Mouse (Mus musculus): ENCODE measurements around the gene Ifna7. TPM values are rescaled to one million over a fixed set of nuclear protein-coding genes. Genes with fewer than 3 reads are reported as not detected.

The Ifna7 gene
- polyA plus RNA-seq, 1 experiment from 2014 or later, result not detected

DNA sequence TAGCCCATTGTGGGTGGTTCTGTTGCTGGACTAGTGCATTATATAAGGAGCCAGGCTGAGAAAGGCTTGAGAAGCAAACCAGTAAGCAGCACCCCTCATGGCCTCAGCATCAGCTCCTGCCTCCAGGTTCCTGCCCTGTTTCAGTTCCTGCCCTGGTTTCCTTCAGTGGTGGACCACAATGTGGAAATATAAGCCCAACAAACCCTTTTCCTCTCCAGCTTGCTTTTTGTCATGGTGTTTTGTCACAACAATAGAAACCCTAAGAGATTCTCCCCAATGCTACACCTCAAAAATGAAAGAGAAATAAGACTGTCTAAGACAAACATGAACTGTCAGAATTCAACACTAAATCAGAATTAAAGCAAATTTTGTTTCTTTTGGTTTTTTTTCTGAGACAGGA lies 43.2 kb downstream of the Ifna7 start:
- no peak overlapping the region for H3K27ac ChIP-seq (ENCODE audit: low read depth, low read length)
- H3K9me3 ChIP-seq (ENCODE audit: control insufficient read depth, low read length), result no peaks in the 10 kb centered on the region
- H3K4me3 ChIP-seq (ENCODE audit: low read depth, low read length), result no peak overlapping the region
- H3K27me3 ChIP-seq (replicated peaks; ENCODE audit: control insufficient read depth, insufficient read depth, low read length), result no peaks in the 10 kb centered on the region
- no peak for ATAC-seq (replicated peaks; ENCODE audit: low FRiP score)
- H3K4me2 ChIP-seq, result no peak overlapping the region
- H3K9ac ChIP-seq (ENCODE audit: low read depth, low read length), result no peak overlapping the region
- H3K4me1 ChIP-seq (replicated peaks; ENCODE audit: control insufficient read depth, insufficient read depth, low read length), result no peaks in the 10 kb centered on the region
- DNase-seq (ENCODE audit: low spot score), result no peak
- H3K36me3 ChIP-seq (ENCODE audit: control insufficient read depth, insufficient read depth, low read length), result no peaks in the 10 kb centered on the region

DNA sequence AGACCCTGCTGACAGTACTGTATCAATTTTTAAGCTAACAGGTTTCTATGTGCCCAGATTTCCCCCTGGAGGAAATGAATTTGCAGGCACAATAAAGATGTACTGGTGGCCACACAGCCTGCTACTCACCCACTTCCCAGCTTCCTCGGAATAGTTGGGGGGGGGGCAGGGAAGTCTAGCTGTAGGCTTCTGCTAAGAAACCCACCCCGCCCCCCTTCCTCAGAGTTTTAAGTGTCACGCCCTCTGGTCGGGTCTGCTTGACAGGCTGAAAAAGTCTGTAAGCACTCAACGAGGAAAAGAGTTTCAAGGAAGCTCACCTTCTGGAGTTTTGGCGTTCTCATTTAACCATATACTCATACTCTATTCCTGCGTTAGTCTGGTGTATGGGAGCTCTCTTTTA lies 47.3 kb downstream of the Ifna7 start:
- no peak for DNase-seq (ENCODE audit: low spot score)
- no peak overlapping the region for H3K4me3 ChIP-seq (ENCODE audit: low read depth, low read length)
- H3K9me3 ChIP-seq (ENCODE audit: control insufficient read depth, low read length), result no peaks in the 10 kb centered on the region
- no peaks in the 10 kb centered on the region for H3K36me3 ChIP-seq (ENCODE audit: control insufficient read depth, insufficient read depth, low read length)
- no peaks in the 10 kb centered on the region for H3K27me3 ChIP-seq (replicated peaks; ENCODE audit: control insufficient read depth, insufficient read depth, low read length)
- ATAC-seq (replicated peaks; ENCODE audit: low FRiP score), result no peak
- H3K27ac ChIP-seq (ENCODE audit: low read depth, low read length), result no peak overlapping the region
- 8% methylated on average over 7 of the region's 7 CpGs for WGBS
- no peaks in the 10 kb centered on the region for H3K4me1 ChIP-seq (replicated peaks; ENCODE audit: control insufficient read depth, insufficient read depth, low read length)
- H3K4me2 ChIP-seq, result no peak overlapping the region
- no peak overlapping the region for H3K9ac ChIP-seq (ENCODE audit: low read depth, low read length)

DNA sequence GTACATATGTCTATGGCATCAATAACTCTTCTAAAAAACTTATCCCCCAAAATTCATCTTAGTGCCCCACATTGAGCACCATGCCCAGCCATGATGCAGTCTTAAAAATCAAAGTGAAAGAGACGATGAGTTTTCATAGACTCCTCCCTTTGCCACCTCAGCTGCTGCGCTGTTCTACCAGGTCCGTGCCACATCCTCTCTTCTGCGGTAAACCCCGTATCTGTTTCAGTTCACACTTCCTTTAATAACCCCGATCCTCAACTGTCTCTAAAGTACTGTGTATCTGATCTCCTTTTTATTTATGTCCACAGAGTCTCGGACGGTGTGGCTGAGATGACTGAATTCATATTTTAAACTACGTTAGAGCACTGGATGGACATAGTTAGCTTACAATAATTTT lies 48.6 kb downstream of the Ifna7 start:
- H3K9ac ChIP-seq (ENCODE audit: low read depth, low read length), result no peak overlapping the region
- no peaks in the 10 kb centered on the region for H3K27me3 ChIP-seq (replicated peaks; ENCODE audit: control insufficient read depth, insufficient read depth, low read length)
- no peaks in the 10 kb centered on the region for H3K9me3 ChIP-seq (ENCODE audit: control insufficient read depth, low read length)
- H3K4me3 ChIP-seq (ENCODE audit: low read depth, low read length), result no peak overlapping the region
- peak overlapping the region; percentile 36 for H3K4me2 ChIP-seq
- H3K36me3 ChIP-seq (ENCODE audit: control insufficient read depth, insufficient read depth, low read length), result no peaks in the 10 kb centered on the region
- H3K4me1 ChIP-seq (replicated peaks; ENCODE audit: control insufficient read depth, insufficient read depth, low read length), result no peaks in the 10 kb centered on the region
- no peak overlapping the region for H3K27ac ChIP-seq (ENCODE audit: low read depth, low read length)
- ATAC-seq (replicated peaks; ENCODE audit: low FRiP score), result no peak
- 30% methylated on average over 9 of the region's 9 CpGs for WGBS
- no peak for DNase-seq (ENCODE audit: low spot score)

DNA sequence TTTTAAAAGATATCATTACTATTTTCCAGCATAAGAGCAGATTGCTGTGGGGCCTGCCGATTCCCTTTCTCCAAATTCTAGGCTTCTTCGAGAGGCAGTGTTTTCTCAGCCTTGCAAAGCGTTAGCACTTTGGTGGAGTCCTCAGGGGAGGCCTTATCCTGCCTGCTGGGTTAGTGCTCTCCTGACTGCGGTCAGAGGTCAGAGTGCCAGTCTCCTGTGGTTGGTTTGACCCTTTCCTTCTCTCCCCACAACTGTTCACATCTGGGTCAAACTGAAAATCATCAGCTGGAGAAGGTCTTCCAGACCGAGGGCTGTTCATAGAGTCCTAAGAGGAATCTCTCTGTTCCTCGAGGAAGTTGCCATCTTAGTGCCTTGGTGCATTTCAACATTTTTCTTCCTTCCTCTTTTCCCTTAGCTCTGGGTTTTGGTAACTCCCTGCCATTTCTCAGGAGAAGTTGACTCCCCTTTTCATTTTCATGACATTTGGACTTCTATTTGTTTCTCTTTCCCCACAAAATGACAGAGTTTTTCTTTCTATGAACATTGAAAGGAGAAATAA lies 49.1 kb downstream of the Ifna7 start:
- ATAC-seq (replicated peaks; ENCODE audit: low FRiP score) (no peak), DNase-seq (ENCODE audit: low spot score) (no peak)
- Histone ChIP-seq H3K9ac (ENCODE audit: low read depth, low read length) (no peak overlapping the region), H3K4me1 (replicated peaks; ENCODE audit: control insufficient read depth, insufficient read depth, low read length) (no peaks in the 10 kb centered on the region), H3K4me2 (peak overlapping the region; percentile 36), H3K27me3 (replicated peaks; ENCODE audit: control insufficient read depth, insufficient read depth, low read length) (no peaks in the 10 kb centered on the region), H3K36me3 (ENCODE audit: control insufficient read depth, insufficient read depth, low read length) (no peaks in the 10 kb centered on the region), H3K27ac (ENCODE audit: low read depth, low read length) (no peak overlapping the region), H3K4me3 (ENCODE audit: low read depth, low read length) (no peak overlapping the region), H3K9me3 (ENCODE audit: control insufficient read depth, low read length) (no peaks in the 10 kb centered on the region)
- WGBS, result 20% methylated on average over 6 of the region's 6 CpGs

Other genes with a start within 250 kb of the Ifna7 start
- not detected in 2 replicates for gene Ifna14, start 244.4 kb upstream of the Ifna7 start, polyA plus RNA-seq (2014; fragmentation: Nextera tagmentation; extraction: Ambion mirVana)
- not detected in 2 replicates for gene Ifna9, start 223.8 kb upstream of the Ifna7 start, polyA plus RNA-seq (2014; fragmentation: Nextera tagmentation; extraction: Ambion mirVana)
- not detected in 2 replicates for gene Ifna12, start 212.9 kb upstream of the Ifna7 start, polyA plus RNA-seq (2014; fragmentation: Nextera tagmentation; extraction: Ambion mirVana)
- not detected in 2 replicates for gene C87499, start 181.8 kb upstream of the Ifna7 start, polyA plus RNA-seq (2014; fragmentation: Nextera tagmentation; extraction: Ambion mirVana)
- gene Ifna13, start 171.8 kb upstream of the Ifna7 start, polyA plus RNA-seq (2014; fragmentation: Nextera tagmentation; extraction: Ambion mirVana), result not detected in 2 replicates
- not detected in 2 replicates for gene Ifna16, start 139.3 kb upstream of the Ifna7 start, polyA plus RNA-seq (2014; fragmentation: Nextera tagmentation; extraction: Ambion mirVana)
- gene Ifna2, start 132.3 kb upstream of the Ifna7 start, polyA plus RNA-seq (2014; fragmentation: Nextera tagmentation; extraction: Ambion mirVana), result not detected in 2 replicates
- gene Ifnab, start 124.9 kb upstream of the Ifna7 start, polyA plus RNA-seq (2014; fragmentation: Nextera tagmentation; extraction: Ambion mirVana), result not detected in 2 replicates
- 0.85 and 0.96 TPM in 2 replicates for gene Gm26566, start 94.4 kb upstream of the Ifna7 start, polyA plus RNA-seq (2014; fragmentation: Nextera tagmentation; extraction: Ambion mirVana)
- gene Klhl9, start 93.8 kb upstream of the Ifna7 start, polyA plus RNA-seq (2014; fragmentation: Nextera tagmentation; extraction: Ambion mirVana), result 65.1 and 72.9 TPM in 2 replicates
- not detected in 2 replicates for gene Gm13271, start 61.4 kb upstream of the Ifna7 start, polyA plus RNA-seq (2014; fragmentation: Nextera tagmentation; extraction: Ambion mirVana)
- not detected in 2 replicates for gene Gm13283, start 56.1 kb upstream of the Ifna7 start, polyA plus RNA-seq (2014; fragmentation: Nextera tagmentation; extraction: Ambion mirVana)
- gene Gm13290, start 42.4 kb upstream of the Ifna7 start, polyA plus RNA-seq (2014; fragmentation: Nextera tagmentation; extraction: Ambion mirVana), result not detected in 2 replicates
- gene Gm13289, start 39.3 kb upstream of the Ifna7 start, polyA plus RNA-seq (2014; fragmentation: Nextera tagmentation; extraction: Ambion mirVana), result not detected in 2 replicates
- gene Gm13272, start 36.4 kb upstream of the Ifna7 start, polyA plus RNA-seq (2014; fragmentation: Nextera tagmentation; extraction: Ambion mirVana), result not detected in 2 replicates
- not detected in 2 replicates for gene Ifnz, start 34.1 kb upstream of the Ifna7 start, polyA plus RNA-seq (2014; fragmentation: Nextera tagmentation; extraction: Ambion mirVana)
- not detected in 2 replicates for gene Gm13276, start 30.5 kb upstream of the Ifna7 start, polyA plus RNA-seq (2014; fragmentation: Nextera tagmentation; extraction: Ambion mirVana)
- not detected in 2 replicates for gene Gm13277, start 27.6 kb upstream of the Ifna7 start, polyA plus RNA-seq (2014; fragmentation: Nextera tagmentation; extraction: Ambion mirVana)
- not detected in 2 replicates for gene Gm13278, start 24.7 kb upstream of the Ifna7 start, polyA plus RNA-seq (2014; fragmentation: Nextera tagmentation; extraction: Ambion mirVana)
- not detected in 2 replicates for gene Gm13275, start 21.7 kb upstream of the Ifna7 start, polyA plus RNA-seq (2014; fragmentation: Nextera tagmentation; extraction: Ambion mirVana)
- gene Gm13279, start 18.8 kb upstream of the Ifna7 start, polyA plus RNA-seq (2014; fragmentation: Nextera tagmentation; extraction: Ambion mirVana), result not detected in 2 replicates
- gene Gm13285, start 16.6 kb upstream of the Ifna7 start, polyA plus RNA-seq (2014; fragmentation: Nextera tagmentation; extraction: Ambion mirVana), result 0.26 and 0.66 TPM in 2 replicates
- gene Gm13287, start 13.0 kb upstream of the Ifna7 start, polyA plus RNA-seq (2014; fragmentation: Nextera tagmentation; extraction: Ambion mirVana), result not detected in 2 replicates
- not detected in 2 replicates for gene Gm13288, start 10.7 kb upstream of the Ifna7 start, polyA plus RNA-seq (2014; fragmentation: Nextera tagmentation; extraction: Ambion mirVana)
- not detected in 2 replicates for gene Ifna11, start 3.7 kb downstream of the Ifna7 start, polyA plus RNA-seq (2014; fragmentation: Nextera tagmentation; extraction: Ambion mirVana)
- not detected in 2 replicates for gene Ifna6, start 11.2 kb downstream of the Ifna7 start, polyA plus RNA-seq (2014; fragmentation: Nextera tagmentation; extraction: Ambion mirVana)
- gene Ifna5, start 19.3 kb downstream of the Ifna7 start, polyA plus RNA-seq (2014; fragmentation: Nextera tagmentation; extraction: Ambion mirVana), result not detected in 2 replicates
- not detected in 2 replicates for gene Ifna4, start 25.6 kb downstream of the Ifna7 start, polyA plus RNA-seq (2014; fragmentation: Nextera tagmentation; extraction: Ambion mirVana)
- not detected in 2 replicates for gene Ifna1, start 33.9 kb downstream of the Ifna7 start, polyA plus RNA-seq (2014; fragmentation: Nextera tagmentation; extraction: Ambion mirVana)
- gene Ifne, start 64.0 kb downstream of the Ifna7 start, polyA plus RNA-seq (2014; fragmentation: Nextera tagmentation; extraction: Ambion mirVana), result not detected in 2 replicates

Data from liver, embryonic 11.5 days (tissue).